Mouse (Mus musculus) right cerebral cortex, adult 18-20 months (tissue): Measurements from ENCODE around the gene Pla2g6.

Experiments used
- DNase-seq: peaks from one replicate; pipeline ENCODE4 v3.0.0; 2022; ENCODE audit warnings: mixed read lengths

Pla2g6 gene

GRCm38 (mm10) chr15:79270317-79271123 lies 57.7 kb downstream of the Pla2g6 start:
- no peak for DNase-seq

GRCm38 (mm10) chr15:79268521-79268920 lies 59.7 kb downstream of the Pla2g6 start:
- DNase-seq, result no peak

DNA sequence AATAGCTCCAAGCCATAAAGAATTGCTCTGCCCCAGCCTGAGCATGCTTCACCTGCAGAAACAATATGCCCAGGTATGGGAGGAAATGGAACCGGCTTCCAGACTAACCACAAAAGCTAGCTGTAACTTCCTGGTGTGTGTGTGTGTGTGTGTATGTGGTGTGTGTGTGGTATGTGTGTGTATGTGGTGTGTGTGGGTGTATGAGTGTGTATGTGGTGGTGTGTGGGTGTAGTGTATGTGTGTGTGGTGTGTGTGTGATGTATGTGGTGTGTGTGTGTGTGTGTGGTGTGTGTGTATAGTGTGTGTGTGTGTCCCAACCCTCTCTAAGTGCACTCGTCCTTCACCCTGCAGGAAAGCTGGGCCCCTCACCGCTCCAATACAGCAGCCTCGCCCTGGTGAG lies 62.8 kb downstream of the Pla2g6 start:
- DNase-seq, result no peak

GRCm38 (mm10) chr15:79263726-79264125 lies 64.5 kb downstream of the Pla2g6 start:
- DNase-seq, result no peak

- DNase-seq, result no peak
Measured at GRCm38 (mm10) chr15:79262786-79263309, 65.3 kb downstream of the Pla2g6 start.

- no peak for DNase-seq
Measured at GRCm38 (mm10) chr15:79262375-79262774, 65.8 kb downstream of the Pla2g6 start.

- DNase-seq, result no peak
Measured at GRCm38 (mm10) chr15:79261757-79262156, 66.4 kb downstream of the Pla2g6 start.

- DNase-seq, result no peak
Measured at GRCm38 (mm10) chr15:79261095-79261725, 67.0 kb downstream of the Pla2g6 start.

DNA sequence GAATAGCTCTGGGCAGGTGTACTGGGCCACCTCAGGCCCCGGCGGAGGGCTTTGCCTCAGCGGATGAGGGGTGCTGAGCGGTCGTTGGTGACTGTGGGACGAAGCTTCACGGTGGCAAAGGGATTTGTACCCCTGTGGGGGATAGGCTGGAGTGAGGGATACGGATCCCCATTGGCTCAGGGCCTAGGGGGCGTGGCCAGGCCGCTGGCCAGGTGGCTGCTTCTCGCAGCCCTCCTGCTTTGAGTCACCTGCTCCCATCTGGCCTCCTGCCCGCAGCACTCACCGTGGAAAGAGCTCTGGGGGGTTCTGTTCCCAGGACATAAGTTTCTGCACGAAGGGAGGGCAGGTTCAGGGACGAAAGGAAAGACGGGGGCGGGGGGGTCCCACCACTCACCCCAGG lies 69.7 kb downstream of the Pla2g6 start:
- DNase-seq, result no peak

GRCm38 (mm10) chr15:79254661-79255060 lies 73.5 kb downstream of the Pla2g6 start, which contains the start of gene Slc16a8:
TSS of gene Slc16a8 (minus strand) at chr15:79254761.
- DNase-seq, result no peak

DNA sequence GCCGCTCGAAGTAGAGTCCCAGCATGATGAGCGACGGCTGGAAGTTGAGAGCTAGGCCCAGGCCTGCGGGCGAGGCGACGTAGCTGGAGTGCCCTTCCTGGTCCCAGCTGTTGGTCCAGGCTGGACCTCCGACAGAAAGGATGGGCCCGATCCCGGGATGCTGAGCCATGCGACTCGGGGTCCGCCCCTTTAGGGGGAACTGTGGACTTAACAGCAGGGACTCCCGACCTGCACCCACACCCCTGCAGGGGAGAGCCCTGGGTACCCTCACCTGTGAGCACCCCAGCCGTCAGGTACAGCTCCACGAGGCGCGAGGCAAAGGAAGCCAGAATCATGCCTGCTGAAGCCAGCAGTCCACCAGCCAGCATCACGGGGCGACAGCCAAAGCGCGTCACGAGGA lies 75.6 kb downstream of the Pla2g6 start:
- DNase-seq, result no peak

GRCm38 (mm10) chr15:79251781-79252491 lies 76.3 kb downstream of the Pla2g6 start:
- no peak for DNase-seq

GRCm38 (mm10) chr15:79251168-79251567 lies 77.0 kb downstream of the Pla2g6 start:
- no peak for DNase-seq

GRCm38 (mm10) chr15:79250236-79250635 lies 78.0 kb downstream of the Pla2g6 start:
- DNase-seq, result no peak

GRCm38 (mm10) chr15:79245321-79245720 lies 82.9 kb downstream of the Pla2g6 start:
- no peak for DNase-seq

- no peak for DNase-seq
Measured at GRCm38 (mm10) chr15:79244071-79244893, 83.9 kb downstream of the Pla2g6 start.

DNA sequence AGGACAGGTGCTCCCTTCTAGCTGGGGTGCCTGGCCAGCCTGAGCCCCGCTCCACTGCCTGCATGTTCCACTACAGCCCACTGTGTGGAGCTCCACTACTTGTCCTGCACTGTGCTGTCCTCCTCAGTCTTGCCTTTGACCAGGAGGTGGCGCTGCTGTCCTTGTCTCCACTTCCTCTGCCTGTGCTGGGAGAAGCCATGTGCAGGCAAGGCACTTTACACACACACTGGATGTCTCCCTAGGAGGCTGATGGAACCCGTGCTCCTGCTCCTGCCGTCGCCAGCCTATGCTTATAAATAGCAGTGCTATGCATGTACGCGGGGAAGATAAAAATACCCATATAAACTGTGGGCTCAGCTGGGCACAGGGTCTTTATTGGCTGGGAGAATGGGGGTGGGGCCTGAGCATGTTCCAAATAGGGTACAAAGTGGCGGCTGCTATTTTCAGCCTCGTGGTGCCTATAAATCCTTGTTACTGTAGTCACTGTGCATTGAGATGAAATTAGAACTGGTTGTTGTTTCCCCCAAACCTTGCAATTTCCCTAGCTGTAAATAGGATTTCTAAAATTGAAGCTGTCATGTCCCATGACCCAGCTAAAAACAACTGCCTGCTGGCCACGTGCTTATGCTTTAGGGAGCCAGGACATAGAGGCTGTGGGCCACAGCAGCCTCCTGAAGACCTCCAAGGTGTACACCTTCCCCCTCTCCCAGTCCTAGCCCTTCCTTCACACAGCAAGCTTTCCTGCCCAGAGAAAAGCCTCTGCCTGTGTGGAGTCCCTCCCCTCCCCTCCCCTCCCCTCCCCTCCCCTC lies 84.8 kb downstream of the Pla2g6 start:
- DNase-seq, result peak; percentile 98

DNA sequence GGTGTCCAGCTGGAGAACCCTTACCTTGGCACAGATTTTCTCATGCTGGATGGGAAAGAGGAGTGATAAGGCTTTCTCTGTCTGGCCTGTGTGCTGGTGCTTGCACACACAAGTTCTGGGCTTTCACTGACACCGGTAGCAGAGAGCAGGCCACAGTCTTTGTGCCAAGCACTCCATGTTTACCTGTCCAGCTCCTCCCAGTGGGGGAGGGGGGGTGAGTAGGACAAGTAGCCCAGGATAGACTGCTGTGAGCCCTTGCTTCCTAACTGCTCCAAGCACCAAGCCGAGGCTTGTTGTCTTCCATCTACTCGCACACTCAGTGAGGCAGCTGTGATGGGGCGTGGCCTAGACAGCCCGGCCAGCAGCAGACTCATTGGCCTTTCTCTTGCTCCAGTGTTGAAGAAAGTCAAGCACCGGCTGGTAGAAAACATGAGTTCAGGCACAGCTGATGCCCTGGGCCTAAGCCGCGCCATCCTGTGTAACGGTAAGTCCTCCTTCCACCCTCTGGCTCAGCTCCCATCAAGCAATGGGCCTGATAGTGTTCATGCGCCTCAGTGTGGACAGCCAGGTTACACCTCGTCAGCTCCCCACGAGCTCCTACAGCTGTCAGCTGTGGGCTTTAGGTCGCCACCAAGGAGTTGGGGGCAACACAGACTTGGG lies 85.5 kb downstream of the Pla2g6 start:
- DNase-seq, result no peak

- DNase-seq, result no peak
Measured at GRCm38 (mm10) chr15:79238036-79238435, 90.2 kb downstream of the Pla2g6 start.
